Mouse (Mus musculus) liver, adult 2 months (tissue): Measurements from ENCODE around the gene Pms2. TPM values are rescaled to one million over a fixed set of nuclear protein-coding genes. Genes with fewer than 3 reads are reported as not detected.

Experiments
- DNase-seq: peaks from one replicate; pipeline ENCODE4 v3.0.0-alpha.2; 2011; ENCODE audit warnings: low read depth, low spot score; ENCODE audit errors: extremely low read depth
- H3K27ac ChIP-seq: fragments of 200-500 bp; replicated peaks from 2 replicates; pipeline ENCODE4 v1.5.1; 2012; ENCODE audit warnings: low read depth, mild to moderate bottlenecking, control low read depth, inconsistent platforms, low read length; ENCODE audit not compliant: insufficient read depth
- H3K27me3 ChIP-seq: fragments of 200-500 bp; 2 replicates; pipeline ENCODE4 v1.6.1; 2012; ENCODE audit warnings: mild to moderate bottlenecking, moderate library complexity, low read length, inconsistent platforms; ENCODE audit not compliant: control insufficient read depth, insufficient read depth
- H3K36me3 ChIP-seq: fragments of 200-500 bp; 2 replicates; pipeline ENCODE4 v1.6.1; 2012; ENCODE audit warnings: low read length, inconsistent platforms; ENCODE audit not compliant: control insufficient read depth, insufficient read depth
- H3K4me1 ChIP-seq: fragments of 200-500 bp; 2 replicates; pipeline ENCODE4 v1.6.1; 2011; ENCODE audit warnings: low read length; ENCODE audit not compliant: control insufficient read depth, insufficient read depth
- H3K4me3 ChIP-seq: fragments of 200-500 bp; 2 replicates; pipeline ENCODE4 v1.5.1; 2011; ENCODE audit warnings: low read depth, mild to moderate bottlenecking, control low read depth, low read length, moderate library complexity; ENCODE audit not compliant: insufficient read depth
- H3K79me2 ChIP-seq: fragments of 200-500 bp; 2 replicates; pipeline ENCODE4 v1.6.1; 2012; ENCODE audit warnings: inconsistent platforms, mild to moderate bottlenecking, low read length, moderate library complexity; ENCODE audit not compliant: control insufficient read depth, insufficient read depth
- H3K9ac ChIP-seq: fragments of 200-500 bp; 2 replicates; pipeline ENCODE4 v1.6.1; 2012; ENCODE audit warnings: low read depth, mild to moderate bottlenecking, control low read depth, inconsistent platforms, low read length
- CTCF ChIP-seq: fragments of 200-500 bp; IDR thresholded peaks from 2 replicates; pipeline ENCODE4 v1.5.1; 2011; ENCODE audit warnings: low read depth, low read length, control low read depth
- POLR2A ChIP-seq: fragments of 200-500 bp; IDR thresholded peaks from 2 replicates; pipeline ENCODE4 v1.6.1; 2011; ENCODE audit warnings: low read length, control low read depth; ENCODE audit not compliant: insufficient read depth; ENCODE audit errors: extremely low read depth
- WGBS: fragments of 180-500 bp; shearing (Covaris S2); methylation state at CpG from one replicate; pipeline ENCODE4 v1.1.7; 2018; 5-methylcytosine and 5-hydroxymethylcytosine counted together
- polyA plus RNA-seq: library from polyadenylated mRNA; depleted of rRNA; stranded (reverse); fragments of >200 nt; gene quantifications from 2 replicates; pipeline ENCODE4 v1.2.3, GENCODE M21; 2012
- total RNA-seq: library from RNA; depleted of rRNA; stranded (reverse); fragments of >200 nt; gene quantifications from 2 replicates; pipeline ENCODE4 v1.2.3, GENCODE M21; 2014

The Pms2 gene
- total and polyA plus RNA-seq, 2 experiments = 0.88 to 2.1 TPM

GRCm38 (mm10) chr5:143929291-143929690 is 19.5 kb downstream of the Pms2 start:
- H3K27ac ChIP-seq = no peak overlapping the region
- H3K4me3 ChIP-seq = no peak overlapping the region
- TF ChIP-seq POLR2A (no peak), CTCF (no peak)
- 95% methylated on average over 4 of the region's 4 CpGs for WGBS
- H3K27me3 ChIP-seq = no peaks in the 10 kb centered on the region
- H3K4me1 ChIP-seq = no peaks in the 10 kb centered on the region
- H3K79me2 ChIP-seq = no peaks in the 10 kb centered on the region
- DNase-seq = no peak
- H3K9ac ChIP-seq = no peak overlapping the region
- H3K36me3 ChIP-seq = peaks cover 18% of the 10 kb centered on the region

DNA sequence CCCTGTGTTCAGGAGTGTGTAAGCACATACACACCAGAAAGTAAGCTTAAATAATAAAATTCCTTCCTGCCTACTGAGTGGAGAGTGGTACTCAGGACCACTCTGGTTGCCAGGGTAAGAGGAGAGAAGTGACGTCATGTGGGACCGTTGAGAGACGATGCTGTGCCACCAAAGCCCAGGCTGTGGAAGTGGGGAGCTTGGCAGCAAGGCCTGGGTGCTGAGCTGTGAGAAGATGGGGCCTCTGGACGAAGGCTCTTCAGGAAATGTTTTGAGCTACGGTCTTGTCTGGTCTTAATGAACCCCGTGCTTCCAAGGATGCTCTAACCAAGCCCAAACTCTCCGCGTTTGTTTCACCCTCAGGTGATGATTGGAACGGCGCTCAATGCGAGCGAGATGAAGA is 20.9 kb downstream of the Pms2 start:
- DNase-seq = no peak

GRCm38 (mm10) chr5:143931863-143932580 is 22.3 kb downstream of the Pms2 start:
- no peak overlapping the region for H3K9ac ChIP-seq
- WGBS = 89% methylated on average over 6 of the region's 6 CpGs
- H3K36me3 ChIP-seq = peaks cover 11% of the 10 kb centered on the region; the same call in 1 of the 2 replicates
- no peaks in the 10 kb centered on the region for H3K27me3 ChIP-seq
- no peak for DNase-seq
- H3K79me2 ChIP-seq = no peaks in the 10 kb centered on the region
- TF ChIP-seq POLR2A = no peak
- no peak for TF ChIP-seq CTCF
- no peak overlapping the region for H3K27ac ChIP-seq
- no peaks in the 10 kb centered on the region for H3K4me1 ChIP-seq
- H3K4me3 ChIP-seq = no peak overlapping the region

More for the DNA sequence above, 20.9 kb downstream of the Pms2 start:
- no peak for TF ChIP-seq CTCF
- TF ChIP-seq POLR2A = no peak
- no peaks in the 10 kb centered on the region for H3K27me3 ChIP-seq
- H3K36me3 ChIP-seq = peaks cover 12% of the 10 kb centered on the region; the same call in 1 of the 2 replicates
- 95% methylated on average over 12 of the region's 12 CpGs for WGBS
- H3K79me2 ChIP-seq = no peaks in the 10 kb centered on the region
- H3K9ac ChIP-seq = no peak overlapping the region
- no peak overlapping the region for H3K27ac ChIP-seq
- H3K4me1 ChIP-seq = no peaks in the 10 kb centered on the region
- no peak overlapping the region for H3K4me3 ChIP-seq

DNA sequence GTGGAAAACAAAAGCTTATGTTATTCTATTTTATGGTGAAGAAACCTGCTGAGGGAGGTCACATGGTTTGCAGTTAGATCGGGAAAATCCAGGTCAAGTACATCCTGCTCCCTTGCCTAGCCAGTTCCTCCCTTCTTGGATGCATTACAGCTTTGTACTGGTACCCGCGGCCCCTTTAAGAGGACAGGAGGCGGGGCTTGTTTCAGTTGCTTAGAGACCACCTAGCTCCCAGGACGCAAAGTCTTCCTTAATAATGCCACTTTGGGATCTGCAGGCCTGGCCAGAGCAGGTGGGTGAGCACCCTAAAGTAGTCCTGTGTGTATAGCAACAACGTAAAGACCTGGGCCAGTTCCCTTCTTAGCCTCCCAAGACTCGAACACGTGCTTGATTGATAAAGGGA is 23.1 kb downstream of the Pms2 start, which contains the start of gene Rsph10b:
TSS of gene Rsph10b (plus strand) at position 205 of the 400 bp plus-strand sequence.
- no peak for DNase-seq
- H3K79me2 ChIP-seq = no peaks in the 10 kb centered on the region
- no peak within 1 kb of the TSS for H3K27ac ChIP-seq
- H3K4me1 ChIP-seq = no peaks in the 10 kb centered on the region
- H3K36me3 ChIP-seq = peaks cover 11% of the 10 kb centered on the region; the same call in 1 of the 2 replicates
- no peak within 1 kb of the TSS for H3K4me3 ChIP-seq
- no peak within 1 kb of the TSS for H3K9ac ChIP-seq
- WGBS = 39% methylated on average over 8 of the region's 8 CpGs
- TF ChIP-seq POLR2A = no peak
- no peak for TF ChIP-seq CTCF
- H3K27me3 ChIP-seq = no peaks in the 10 kb centered on the region

GRCm38 (mm10) chr5:143933414-143933813 is 23.6 kb downstream of the Pms2 start:
- H3K79me2 ChIP-seq = no peaks in the 10 kb centered on the region
- no peak for DNase-seq
- TF ChIP-seq POLR2A = no peak
- no peak for TF ChIP-seq CTCF
- no peak overlapping the region for H3K9ac ChIP-seq
- no peak overlapping the region for H3K27ac ChIP-seq
- 91% methylated on average over 11 of the region's 11 CpGs for WGBS
- no peak overlapping the region for H3K4me3 ChIP-seq
- H3K4me1 ChIP-seq = no peaks in the 10 kb centered on the region
- H3K36me3 ChIP-seq = peaks cover 9% of the 10 kb centered on the region; the same call in 1 of the 2 replicates
- no peaks in the 10 kb centered on the region for H3K27me3 ChIP-seq

DNA sequence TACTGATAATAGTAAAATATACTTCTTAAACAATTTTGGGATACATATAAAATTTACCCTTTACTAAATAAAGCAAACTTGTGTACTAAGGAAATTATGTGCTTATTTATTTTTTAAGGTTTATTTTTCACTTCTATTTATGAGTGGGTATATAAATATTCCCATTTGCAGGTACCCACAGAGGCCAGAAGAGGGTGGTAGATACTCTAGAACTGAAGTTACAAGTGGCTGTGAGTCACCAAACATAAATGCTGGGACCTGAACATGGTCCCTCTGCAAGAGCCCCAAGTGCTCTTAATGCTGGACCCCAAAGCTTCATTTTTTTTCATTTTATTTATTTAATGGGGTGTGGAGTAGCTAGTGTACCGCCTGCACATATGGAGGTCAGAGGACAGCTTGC is 24.1 kb downstream of the Pms2 start:
- Histone ChIP-seq H3K79me2 (no peaks in the 10 kb centered on the region), H3K9ac (no peak overlapping the region), H3K27me3 (no peaks in the 10 kb centered on the region), H3K27ac (no peak overlapping the region), H3K36me3 (peaks cover 8% of the 10 kb centered on the region; the same call in 1 of the 2 replicates), H3K4me3 (no peak overlapping the region), H3K4me1 (no peaks in the 10 kb centered on the region)
- no peak for DNase-seq
- 97% methylated on average over 1 of the region's 1 CpGs for WGBS
- TF ChIP-seq POLR2A = no peak
- no peak for TF ChIP-seq CTCF
